Mouse (Mus musculus): ENCODE results near the gene Zfp622.

GRCm38 (mm10) chr15:25942415-25942814, 41.8 kb upstream of the Zfp622 start:
- TF ChIP-seq CTCF (IDR thresholded peaks at IDR 0.05; ENCODE audit: insufficient read depth, low read depth, low read length) (no peak), POLR2A (IDR thresholded peaks at IDR 0.05; ENCODE audit: insufficient read depth, low read depth, low read length) (no peak)
